Mouse (Mus musculus): ENCODE data around the gene Dbx2. TPM values are rescaled to one million over a fixed set of nuclear protein-coding genes. Genes with fewer than 3 reads are reported as not detected.

The Dbx2 gene
- polyA plus RNA-seq, 1 experiment = not detected

Other genes starting within 250 kb of the Dbx2 start
- not detected in 2 replicates for gene Nell2, start 127.4 kb downstream of the Dbx2 start, polyA plus RNA-seq (2012; ENCODE audit: insufficient read depth, insufficient read length, missing spikeins)
- gene Ano6, start 134.9 kb upstream of the Dbx2 start, polyA plus RNA-seq (2012; ENCODE audit: insufficient read depth, insufficient read length, missing spikeins) = 14.3 and 21.1 TPM in 2 replicates

Data from brown adipose tissue, adult 24 weeks (tissue).